Mouse (Mus musculus): Measurements from ENCODE around the gene Kremen1. TPM values are rescaled to one million over a fixed set of nuclear protein-coding genes. Genes with fewer than 3 reads are reported as not detected.

Kremen1 gene
- polyA plus RNA-seq, 1 experiment from 2014 or later: 9.8 TPM

- 25% methylated on average over 9 of the region's 9 CpGs for WGBS
These were observed 69.3 kb downstream of the Kremen1 start for GRCm38 (mm10) chr11:5192084-5192516.

GRCm38 (mm10) chr11:5189239-5189933 is 72.0 kb downstream of the Kremen1 start:
- no peaks in the 10 kb centered on the region for H3K9me3 ChIP-seq (ENCODE audit: control insufficient read depth, low read length)
- 67% methylated on average over 9 of the region's 9 CpGs for WGBS
- DNase-seq (ENCODE audit: low spot score): no peak

More at GRCm38 (mm10) chr11:5192084-5192516, 69.3 kb downstream of the Kremen1 start:
- Histone ChIP-seq H3K27me3 (replicated peaks; ENCODE audit: control insufficient read depth, insufficient read depth, low read length) (no peaks in the 10 kb centered on the region), H3K27ac (ENCODE audit: low read depth) (no peak overlapping the region), H3K36me3 (ENCODE audit: control insufficient read depth, insufficient read depth, low read length) (0 out of 2 replicates have a peak, but pooled peaks cover 6% of the 10 kb centered on the region), H3K9ac (ENCODE audit: low read length) (no peak overlapping the region), H3K9me3 (ENCODE audit: control insufficient read depth, low read length) (no peaks in the 10 kb centered on the region), H3K4me3 (ENCODE audit: low read depth, low read length) (no peak overlapping the region), H3K4me2 (ENCODE audit: low read length) (no peak overlapping the region), H3K4me1 (replicated peaks; ENCODE audit: control insufficient read depth, insufficient read depth, low read length) (0 out of 2 replicates have a peak, but pooled peaks cover 3% of the 10 kb centered on the region)
- DNase-seq (ENCODE audit: low spot score): no peak
- ATAC-seq (replicated peaks; ENCODE audit: low FRiP score, low TSS enrichment, low read depth): no peak; the same call in 1 of the 2 replicates

DNA sequence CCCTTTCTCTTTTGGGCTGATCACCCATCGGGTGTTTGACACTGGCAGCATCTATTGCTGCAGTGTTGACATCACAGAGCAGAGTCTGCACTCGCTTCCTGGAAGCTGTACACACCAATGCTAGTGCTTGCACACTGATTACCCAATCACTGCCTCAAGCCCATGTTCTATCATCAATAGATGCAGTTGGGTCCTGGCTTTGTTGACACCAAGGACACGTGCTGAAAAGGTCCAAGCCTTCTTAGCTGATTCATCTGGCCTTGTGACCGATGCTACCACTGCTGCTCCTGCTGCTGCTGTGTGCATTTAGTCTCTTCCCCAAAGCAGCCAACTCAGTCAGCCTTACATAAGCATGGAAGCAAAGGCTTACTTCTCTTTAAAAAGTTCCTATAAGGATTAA is 73.2 kb downstream of the Kremen1 start:
- Histone ChIP-seq H3K9ac (ENCODE audit: low read length) (no peak overlapping the region), H3K4me3 (ENCODE audit: low read depth, low read length) (no peak overlapping the region), H3K4me1 (replicated peaks; ENCODE audit: control insufficient read depth, insufficient read depth, low read length) (0 out of 2 replicates have a peak, but pooled peaks cover 9% of the 10 kb centered on the region), H3K27ac (ENCODE audit: low read depth) (no peak overlapping the region), H3K36me3 (ENCODE audit: control insufficient read depth, insufficient read depth, low read length) (no peaks in the 10 kb centered on the region), H3K27me3 (replicated peaks; ENCODE audit: control insufficient read depth, insufficient read depth, low read length) (no peaks in the 10 kb centered on the region), H3K9me3 (ENCODE audit: control insufficient read depth, low read length) (no peaks in the 10 kb centered on the region), H3K4me2 (ENCODE audit: low read length) (no peak overlapping the region)
- no peak for DNase-seq (ENCODE audit: low spot score)
- ATAC-seq (replicated peaks; ENCODE audit: low FRiP score, low TSS enrichment, low read depth): no peak
- WGBS: 89% methylated on average over 4 of the region's 4 CpGs

More at GRCm38 (mm10) chr11:5189239-5189933, 72.0 kb downstream of the Kremen1 start:
- H3K9ac ChIP-seq (ENCODE audit: low read length): no peak overlapping the region
- ATAC-seq (replicated peaks; ENCODE audit: low FRiP score, low TSS enrichment, low read depth): 0 out of 2 replicates have a peak, but pooled peaks have one; percentile 38
- H3K4me2 ChIP-seq (ENCODE audit: low read length): no peak overlapping the region
- no peaks in the 10 kb centered on the region for H3K27me3 ChIP-seq (replicated peaks; ENCODE audit: control insufficient read depth, insufficient read depth, low read length)
- H3K4me3 ChIP-seq (ENCODE audit: low read depth, low read length): no peak overlapping the region
- 0 out of 2 replicates have a peak, but pooled peaks cover under 1% of the 10 kb centered on the region for H3K36me3 ChIP-seq (ENCODE audit: control insufficient read depth, insufficient read depth, low read length)
- 0 out of 2 replicates have a peak, but pooled peaks cover 6% of the 10 kb centered on the region for H3K4me1 ChIP-seq (replicated peaks; ENCODE audit: control insufficient read depth, insufficient read depth, low read length)
- H3K27ac ChIP-seq (ENCODE audit: low read depth): no peak overlapping the region

GRCm38 (mm10) chr11:5184832-5185231 is 76.5 kb downstream of the Kremen1 start:
- no peaks in the 10 kb centered on the region for H3K27me3 ChIP-seq (replicated peaks; ENCODE audit: control insufficient read depth, insufficient read depth, low read length)
- no peaks in the 10 kb centered on the region for H3K9me3 ChIP-seq (ENCODE audit: control insufficient read depth, low read length)
- H3K27ac ChIP-seq (ENCODE audit: low read depth): no peak overlapping the region
- H3K4me3 ChIP-seq (ENCODE audit: low read depth, low read length): no peak overlapping the region
- H3K4me1 ChIP-seq (replicated peaks; ENCODE audit: control insufficient read depth, insufficient read depth, low read length): 0 out of 2 replicates have a peak, but pooled peaks cover 6% of the 10 kb centered on the region
- no peak overlapping the region for H3K4me2 ChIP-seq (ENCODE audit: low read length)
- H3K36me3 ChIP-seq (ENCODE audit: control insufficient read depth, insufficient read depth, low read length): no peaks in the 10 kb centered on the region
- 89% methylated on average over 9 of the region's 9 CpGs for WGBS
- DNase-seq (ENCODE audit: low spot score) (no peak), ATAC-seq (replicated peaks; ENCODE audit: low FRiP score, low TSS enrichment, low read depth) (no peak)
- H3K9ac ChIP-seq (ENCODE audit: low read length): no peak overlapping the region

DNA sequence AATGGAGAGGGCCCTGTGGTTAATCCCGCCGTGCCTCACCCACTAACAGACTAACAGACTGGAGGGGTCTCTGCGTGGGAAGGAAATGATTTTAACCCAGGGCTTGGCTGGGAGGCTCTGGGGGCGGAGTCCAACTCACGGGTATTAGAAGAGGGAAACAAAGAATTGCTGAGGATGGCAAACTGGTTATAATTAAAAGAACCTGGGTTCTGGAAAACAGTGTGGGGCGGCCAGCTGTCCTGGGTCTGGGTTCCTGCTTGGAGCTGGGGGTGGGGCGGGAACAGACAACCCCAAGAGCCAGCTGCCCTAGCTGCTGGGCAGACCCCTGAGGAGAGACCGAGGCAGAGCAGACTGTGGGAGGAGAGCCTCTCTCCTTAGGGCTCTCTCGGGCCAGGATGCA is 77.1 kb downstream of the Kremen1 start:
- Histone ChIP-seq H3K4me3 (ENCODE audit: low read depth, low read length) (no peak overlapping the region), H3K27ac (ENCODE audit: low read depth) (no peak overlapping the region), H3K9ac (ENCODE audit: low read length) (no peak overlapping the region), H3K4me1 (replicated peaks; ENCODE audit: control insufficient read depth, insufficient read depth, low read length) (0 out of 2 replicates have a peak, but pooled peaks cover 6% of the 10 kb centered on the region), H3K27me3 (replicated peaks; ENCODE audit: control insufficient read depth, insufficient read depth, low read length) (no peaks in the 10 kb centered on the region), H3K9me3 (ENCODE audit: control insufficient read depth, low read length) (no peaks in the 10 kb centered on the region), H3K36me3 (ENCODE audit: control insufficient read depth, insufficient read depth, low read length) (no peaks in the 10 kb centered on the region), H3K4me2 (ENCODE audit: low read length) (no peak overlapping the region)
- ATAC-seq (replicated peaks; ENCODE audit: low FRiP score, low TSS enrichment, low read depth) (no peak), DNase-seq (ENCODE audit: low spot score) (no peak)
- 38% methylated on average over 9 of the region's 9 CpGs for WGBS

GRCm38 (mm10) chr11:5182870-5183269 is 78.5 kb downstream of the Kremen1 start:
- Histone ChIP-seq H3K27me3 (replicated peaks; ENCODE audit: control insufficient read depth, insufficient read depth, low read length) (no peaks in the 10 kb centered on the region), H3K4me2 (ENCODE audit: low read length) (no peak overlapping the region), H3K9me3 (ENCODE audit: control insufficient read depth, low read length) (no peaks in the 10 kb centered on the region), H3K36me3 (ENCODE audit: control insufficient read depth, insufficient read depth, low read length) (no peaks in the 10 kb centered on the region), H3K27ac (ENCODE audit: low read depth) (no peak overlapping the region), H3K4me1 (replicated peaks; ENCODE audit: control insufficient read depth, insufficient read depth, low read length) (0 out of 2 replicates have a peak, but pooled peaks cover 6% of the 10 kb centered on the region), H3K9ac (ENCODE audit: low read length) (no peak overlapping the region), H3K4me3 (ENCODE audit: low read depth, low read length) (no peak overlapping the region)
- WGBS: 70% methylated on average over 4 of the region's 4 CpGs
- ATAC-seq (replicated peaks; ENCODE audit: low FRiP score, low TSS enrichment, low read depth): no peak
- DNase-seq (ENCODE audit: low spot score): no peak

GRCm38 (mm10) chr11:5181850-5182404 is 79.4 kb downstream of the Kremen1 start:
- Histone ChIP-seq H3K4me3 (ENCODE audit: low read depth, low read length) (no peak overlapping the region), H3K36me3 (ENCODE audit: control insufficient read depth, insufficient read depth, low read length) (no peaks in the 10 kb centered on the region), H3K4me1 (replicated peaks; ENCODE audit: control insufficient read depth, insufficient read depth, low read length) (0 out of 2 replicates have a peak, but pooled peaks cover 6% of the 10 kb centered on the region), H3K4me2 (ENCODE audit: low read length) (no peak overlapping the region), H3K9me3 (ENCODE audit: control insufficient read depth, low read length) (no peaks in the 10 kb centered on the region), H3K9ac (ENCODE audit: low read length) (no peak overlapping the region), H3K27me3 (replicated peaks; ENCODE audit: control insufficient read depth, insufficient read depth, low read length) (no peaks in the 10 kb centered on the region), H3K27ac (ENCODE audit: low read depth) (no peak overlapping the region)
- DNase-seq (ENCODE audit: low spot score) (peak; percentile 97), ATAC-seq (replicated peaks; ENCODE audit: low FRiP score, low TSS enrichment, low read depth) (no peak; the same call in 1 of the 2 replicates)
- WGBS: 15% methylated on average over 13 of the region's 13 CpGs

- 55% methylated on average over 8 of the region's 8 CpGs for WGBS
- no peak for DNase-seq (ENCODE audit: low spot score)
- ATAC-seq (replicated peaks; ENCODE audit: low FRiP score, low TSS enrichment, low read depth): no peak
- Histone ChIP-seq H3K9me3 (ENCODE audit: control insufficient read depth, low read length) (no peaks in the 10 kb centered on the region), H3K9ac (ENCODE audit: low read length) (no peak overlapping the region), H3K4me2 (ENCODE audit: low read length) (no peak overlapping the region), H3K27me3 (replicated peaks; ENCODE audit: control insufficient read depth, insufficient read depth, low read length) (no peaks in the 10 kb centered on the region), H3K27ac (ENCODE audit: low read depth) (no peak overlapping the region), H3K36me3 (ENCODE audit: control insufficient read depth, insufficient read depth, low read length) (no peaks in the 10 kb centered on the region), H3K4me3 (ENCODE audit: low read depth, low read length) (no peak overlapping the region), H3K4me1 (replicated peaks; ENCODE audit: control insufficient read depth, insufficient read depth, low read length) (0 out of 2 replicates have a peak, but pooled peaks cover 3% of the 10 kb centered on the region)
These were observed 82.0 kb downstream of the Kremen1 start for GRCm38 (mm10) chr11:5179391-5179790.
